Mouse (Mus musculus): ENCODE measurements around the gene Gm3045. TPM values are rescaled to one million over a fixed set of nuclear protein-coding genes. Genes with fewer than 3 reads are reported as not detected.

Gm3045 gene
- total RNA-seq, 2 experiments from 2014 or later = not detected

Other genes starting within 250 kb of the Gm3045 start
- 1 to 10 TPM; 1.8 to 2.0 TPM for gene Tifab, start 247.7 kb upstream of the Gm3045 start, total RNA-seq (2021)
- gene Neurog1, start 174.4 kb upstream of the Gm3045 start, total RNA-seq (2021) = not detected
- gene Cxcl14, start 130.0 kb upstream of the Gm3045 start, total RNA-seq (2021) = 10 to 100 TPM; 81.4 to 86.1 TPM
- not detected for gene Slc25a48, start 11.8 kb downstream of the Gm3045 start, total RNA-seq (2021)
- gene Il9, start 55.7 kb downstream of the Gm3045 start, total RNA-seq (2021) = not detected
- 1 to 10 TPM; 3.6 to 5.5 TPM for gene Fbxl21, start 95.9 kb downstream of the Gm3045 start, total RNA-seq (2021)
- gene Lect2, start 121.9 kb downstream of the Gm3045 start, total RNA-seq (2021) = not detected
- gene Tgfbi, start 182.9 kb downstream of the Gm3045 start, total RNA-seq (2021) = 1 to 10 TPM; 3.9 to 4.1 TPM

Measured in layer of hippocampus, postnatal 10 days (tissue).